Mouse (Mus musculus): ENCODE measurements around the gene Tsen54.

Tsen54 gene

GRCm38 (mm10) chr11:115803072-115803709, 11.3 kb upstream of the Tsen54 start:
- no peak for DNase-seq (ENCODE audit: low read depth, low spot score)

GRCm38 (mm10) chr11:115805005-115805404, 9.5 kb upstream of the Tsen54 start:
- DNase-seq (ENCODE audit: low read depth, low spot score), result no peak

GRCm38 (mm10) chr11:115806154-115806553, 8.4 kb upstream of the Tsen54 start:
- no peak for DNase-seq (ENCODE audit: low read depth, low spot score)

GRCm38 (mm10) chr11:115807306-115807705, 7.2 kb upstream of the Tsen54 start:
- DNase-seq (ENCODE audit: low read depth, low spot score), result no peak

GRCm38 (mm10) chr11:115807971-115808370, 6.6 kb upstream of the Tsen54 start:
- DNase-seq (ENCODE audit: low read depth, low spot score), result no peak

GRCm38 (mm10) chr11:115808696-115809310, 5.7 kb upstream of the Tsen54 start:
- DNase-seq (ENCODE audit: low read depth, low spot score), result no peak

GRCm38 (mm10) chr11:115809311-115809781, 5.2 kb upstream of the Tsen54 start:
- DNase-seq (ENCODE audit: low read depth, low spot score), result no peak

- DNase-seq (ENCODE audit: low read depth, low spot score), result no peak
Observed at GRCm38 (mm10) chr11:115810377-115810776, 4.1 kb upstream of the Tsen54 start.

- DNase-seq (ENCODE audit: low read depth, low spot score), result no peak
Observed at GRCm38 (mm10) chr11:115811381-115812093, 3.0 kb upstream of the Tsen54 start.

- no peak for DNase-seq (ENCODE audit: low read depth, low spot score)
Observed at GRCm38 (mm10) chr11:115812095-115812494, 2.4 kb upstream of the Tsen54 start.

- peak; percentile 13 for DNase-seq (ENCODE audit: low read depth, low spot score)
Observed at GRCm38 (mm10) chr11:115812533-115813420, 1.7 kb upstream of the Tsen54 start.

GRCm38 (mm10) chr11:115813507-115814296, 822 bp upstream of the Tsen54 start, which contains the start of gene Caskin2:
Gene Caskin2, minus strand, starts transcription at chr11:115813639.
- DNase-seq (ENCODE audit: low read depth, low spot score), result peak; percentile 94

- DNase-seq (ENCODE audit: low read depth, low spot score), result no peak
Observed at GRCm38 (mm10) chr11:115817331-115817730, 2.8 kb downstream of the Tsen54 start.

GRCm38 (mm10) chr11:115819915-115820623, 5.5 kb downstream of the Tsen54 start:
- no peak for DNase-seq (ENCODE audit: low read depth, low spot score)

GRCm38 (mm10) chr11:115821001-115821400, 6.5 kb downstream of the Tsen54 start:
- DNase-seq (ENCODE audit: low read depth, low spot score), result no peak

GRCm38 (mm10) chr11:115823774-115824740, 9.5 kb downstream of the Tsen54 start, which contains the start of gene Llgl2:
Gene Llgl2, plus strand, starts transcription at chr11:115824049.
- DNase-seq (ENCODE audit: low read depth, low spot score), result peak; percentile 91

- DNase-seq (ENCODE audit: low read depth, low spot score), result peak; percentile 19
Observed at GRCm38 (mm10) chr11:115824813-115825212, 10.3 kb downstream of the Tsen54 start.

- no peak for DNase-seq (ENCODE audit: low read depth, low spot score)
Observed at GRCm38 (mm10) chr11:115826487-115826886, 12.0 kb downstream of the Tsen54 start.

- DNase-seq (ENCODE audit: low read depth, low spot score), result no peak
Observed at GRCm38 (mm10) chr11:115827624-115828023, 13.1 kb downstream of the Tsen54 start.

Data from CD4-positive helper T cell, adult 2 months (primary cell).